31 mouse cellular contexts compared by ENCODE assay signal in the genomic region with DNA sequence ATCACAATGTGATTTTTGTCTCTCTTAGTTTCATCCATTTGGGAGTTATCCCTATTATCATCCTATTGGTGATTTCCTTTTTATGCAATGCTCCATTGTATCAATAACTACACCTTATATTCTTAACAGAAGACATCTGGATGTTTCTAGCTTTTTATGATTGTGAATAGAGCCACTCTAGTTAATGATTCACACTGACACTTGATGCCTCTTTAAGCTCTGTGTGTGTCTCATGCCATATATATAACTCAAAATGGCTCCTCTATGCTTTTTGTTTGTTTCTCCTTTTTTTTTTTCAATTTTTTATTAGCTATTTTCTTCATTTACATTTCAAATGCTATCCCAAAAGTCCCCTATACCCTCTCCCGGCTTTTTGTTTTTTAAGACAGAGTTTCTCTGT. TPM values are rescaled to one million over a fixed set of nuclear protein-coding genes. Genes with fewer than 3 reads are reported as not detected.
"Had no signal": no experiment of that assay in that cellular context is flagged by ENCODE, and none has a peak within 500 bp of the region (broad histone marks: within the 10 kb centered on the region; RNA-seq: fewer than 3 reads in every experiment).

No protein-coding gene starts in this region.

- H3K27me3 ChIP-seq: limb, embryonic 12.5 days; limb, embryonic 13.5 days; limb, embryonic 15.5 days; liver, embryonic 12.5 days; liver, embryonic 13.5 days; liver, embryonic 15.5 days; lung, embryonic 15.5 days; megakaryocyte, embryonic 14.5 days; midbrain, embryonic 12.5 days; midbrain, embryonic 13.5 days; midbrain, embryonic 15.5 days had no signal

- H3K4me3 ChIP-seq: limb, embryonic 10.5 days; limb, embryonic 12.5 days; limb, embryonic 13.5 days; limb, embryonic 15.5 days; liver, embryonic 12.5 days; liver, embryonic 13.5 days; liver, embryonic 15.5 days; lung, embryonic 15.5 days; megakaryocyte, embryonic 14.5 days; midbrain, embryonic 12.5 days; midbrain, embryonic 13.5 days; midbrain, embryonic 15.5 days; myocyte had no signal

- H3K4me2 ChIP-seq: limb, embryonic 12.5 days; limb, embryonic 13.5 days; limb, embryonic 15.5 days; liver, embryonic 11.5 days; liver, embryonic 12.5 days; liver, embryonic 13.5 days; liver, embryonic 15.5 days; lung, embryonic 14.5 days; lung, embryonic 15.5 days; midbrain, embryonic 11.5 days; midbrain, embryonic 12.5 days; midbrain, embryonic 13.5 days; midbrain, embryonic 15.5 days had no signal

- DNase-seq: left cerebral cortex, postnatal 4 days; liver; liver, embryonic 13.5 days; liver, postnatal 0 days; lung, adult 18-20 months; lung, adult 2 months; lung, embryonic 14.5 days; lung, postnatal 10 days; lung, postnatal 14 days; lung, postnatal 36 days; lung, postnatal 4 days; midbrain, embryonic 14.5 days had no signal

- ATAC-seq: liver, embryonic 12.5 days; liver, postnatal 0 days; lung, postnatal 0 days; midbrain, embryonic 13.5 days; midbrain, embryonic 15.5 days; midbrain, embryonic 16.5 days had no signal

- H3K9me3 ChIP-seq: limb, embryonic 10.5 days; limb, embryonic 12.5 days; limb, embryonic 13.5 days; limb, embryonic 15.5 days; liver, embryonic 12.5 days; liver, embryonic 13.5 days; liver, embryonic 15.5 days; lung, embryonic 15.5 days; megakaryocyte, embryonic 14.5 days; midbrain, embryonic 12.5 days; midbrain, embryonic 13.5 days; midbrain, embryonic 15.5 days had no signal

- H3K27ac ChIP-seq: limb, embryonic 10.5 days; limb, embryonic 12.5 days; limb, embryonic 13.5 days; limb, embryonic 15.5 days; liver, embryonic 12.5 days; liver, embryonic 13.5 days; liver, embryonic 14.5 days; liver, embryonic 15.5 days; lung, embryonic 15.5 days; macrophage; midbrain, embryonic 12.5 days; midbrain, embryonic 13.5 days; midbrain, embryonic 15.5 days had no signal

- H3K9ac ChIP-seq: limb, embryonic 12.5 days; limb, embryonic 13.5 days; limb, embryonic 15.5 days; liver, embryonic 12.5 days; liver, embryonic 13.5 days; liver, embryonic 14.5 days; liver, embryonic 15.5 days; liver, postnatal 0 days; lung, embryonic 14.5 days; lung, embryonic 15.5 days; midbrain, embryonic 12.5 days; midbrain, embryonic 13.5 days; midbrain, embryonic 15.5 days had no signal

- H3K4me1 ChIP-seq: limb, embryonic 10.5 days; limb, embryonic 12.5 days; limb, embryonic 13.5 days; limb, embryonic 15.5 days; liver, embryonic 15.5 days; lung, embryonic 15.5 days; midbrain, embryonic 12.5 days; midbrain, embryonic 13.5 days; midbrain, embryonic 15.5 days had no signal

- H3K36me3 ChIP-seq: midbrain, embryonic 15.5 days had no signal

RNA-seq across cellular contexts. Expression of gene Orc1, which starts 16.6 kb away (rescaled TPM):
- polyA plus RNA-seq: liver, adult 2 months had no signal
